Mouse (Mus musculus) embryo, embryonic 10 days (tissue): ENCODE data around the gene Alkbh3.

Experiments used
- DNase-seq: peaks from one replicate; pipeline ENCODE4 v3.0.0-alpha.2; 2015; ENCODE audit warnings: low spot score

The Alkbh3 gene

DNA sequence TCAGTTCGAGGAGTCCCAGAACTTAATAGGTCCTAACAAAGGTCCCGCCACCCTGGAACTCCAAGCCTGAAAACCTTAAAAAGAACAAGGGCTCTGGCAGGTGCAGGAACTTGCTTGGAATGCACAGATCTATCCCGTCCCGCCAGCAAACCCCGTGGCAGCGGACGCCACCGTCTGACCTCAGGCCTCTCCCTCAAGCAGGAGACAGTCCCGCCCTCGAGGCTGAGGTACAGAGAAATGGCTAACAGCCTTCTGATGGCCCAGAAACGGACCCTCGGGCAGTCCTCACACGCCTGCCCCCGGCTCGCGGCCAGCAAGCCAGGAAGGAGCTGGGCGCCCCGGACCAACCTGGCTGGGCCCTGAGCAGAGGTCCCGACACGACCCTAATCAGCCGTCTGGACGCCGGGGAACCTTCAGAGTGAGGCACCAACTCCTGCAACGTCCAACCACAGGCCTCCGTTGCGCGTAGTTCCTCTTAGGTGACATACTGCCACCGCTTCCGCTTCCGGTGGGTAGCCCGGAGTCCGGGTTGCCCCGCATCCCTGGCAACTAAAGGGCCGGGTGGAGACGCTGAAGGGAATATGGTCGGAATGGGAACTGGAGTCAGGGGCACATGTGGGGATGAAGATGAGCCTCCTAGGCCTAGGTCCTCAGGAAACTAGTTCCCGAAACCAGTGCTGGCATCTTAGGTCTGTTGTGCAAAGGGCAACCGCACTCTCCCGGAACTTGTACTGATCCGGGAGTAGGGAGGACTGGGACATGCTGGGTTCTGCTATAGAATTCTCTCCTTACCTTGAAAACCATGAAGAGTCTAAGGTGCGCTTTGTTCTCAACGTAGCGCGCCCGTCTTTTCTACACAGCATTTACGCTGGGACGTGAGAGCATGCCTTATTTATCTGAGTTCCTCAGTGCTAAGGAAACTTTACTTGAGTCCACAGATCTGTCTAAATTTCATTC lies at the start of gene Alkbh3:
Alkbh3 (minus strand) TSS at position 473 of the 957 bp plus-strand sequence.
- peak; percentile 97 for DNase-seq

DNA sequence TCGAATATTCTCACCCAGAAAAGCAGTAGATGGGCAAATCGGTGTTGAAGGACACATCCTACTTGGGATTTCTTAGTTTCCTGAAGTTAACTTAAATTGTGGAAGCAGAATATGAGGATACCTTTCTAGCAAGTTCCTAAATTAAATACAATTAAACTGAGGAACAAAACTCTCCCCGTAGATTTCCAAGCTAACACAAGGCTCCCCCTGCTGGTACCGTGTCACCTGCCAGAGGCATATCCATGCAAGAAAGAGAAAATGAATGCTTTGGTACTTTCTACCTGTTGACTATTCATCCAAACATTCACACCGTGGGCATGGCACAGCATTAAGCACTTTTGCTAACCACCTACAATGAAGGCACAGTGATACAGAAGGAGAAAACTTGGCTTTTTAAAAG lies 48.9 kb upstream of the Alkbh3 start:
- DNase-seq = no peak

DNA sequence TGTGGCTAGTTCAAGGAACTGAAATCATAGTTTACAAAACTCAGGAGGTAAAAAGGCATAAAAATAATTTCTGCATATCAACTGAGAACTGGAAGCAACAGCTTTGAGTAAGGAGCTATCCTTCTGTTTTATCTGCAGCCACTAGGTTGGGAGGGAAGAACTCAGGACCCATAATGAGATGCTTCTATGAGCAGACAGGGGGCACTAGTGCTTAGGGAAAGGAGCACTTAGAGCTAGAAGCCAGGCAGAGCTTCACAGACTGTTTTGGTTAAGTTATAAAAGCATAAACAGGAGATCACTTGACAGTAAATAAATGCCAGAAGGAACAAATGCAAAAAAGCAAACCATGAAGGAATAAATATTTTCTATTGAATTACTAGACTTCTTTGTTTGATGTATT lies 44.2 kb upstream of the Alkbh3 start:
- DNase-seq = peak; percentile 65

GRCm38 (mm10) chr2:94051952-94052351 lies 41.3 kb upstream of the Alkbh3 start:
- DNase-seq = no peak

GRCm38 (mm10) chr2:94050901-94051300 lies 40.3 kb upstream of the Alkbh3 start:
- no peak for DNase-seq

DNA sequence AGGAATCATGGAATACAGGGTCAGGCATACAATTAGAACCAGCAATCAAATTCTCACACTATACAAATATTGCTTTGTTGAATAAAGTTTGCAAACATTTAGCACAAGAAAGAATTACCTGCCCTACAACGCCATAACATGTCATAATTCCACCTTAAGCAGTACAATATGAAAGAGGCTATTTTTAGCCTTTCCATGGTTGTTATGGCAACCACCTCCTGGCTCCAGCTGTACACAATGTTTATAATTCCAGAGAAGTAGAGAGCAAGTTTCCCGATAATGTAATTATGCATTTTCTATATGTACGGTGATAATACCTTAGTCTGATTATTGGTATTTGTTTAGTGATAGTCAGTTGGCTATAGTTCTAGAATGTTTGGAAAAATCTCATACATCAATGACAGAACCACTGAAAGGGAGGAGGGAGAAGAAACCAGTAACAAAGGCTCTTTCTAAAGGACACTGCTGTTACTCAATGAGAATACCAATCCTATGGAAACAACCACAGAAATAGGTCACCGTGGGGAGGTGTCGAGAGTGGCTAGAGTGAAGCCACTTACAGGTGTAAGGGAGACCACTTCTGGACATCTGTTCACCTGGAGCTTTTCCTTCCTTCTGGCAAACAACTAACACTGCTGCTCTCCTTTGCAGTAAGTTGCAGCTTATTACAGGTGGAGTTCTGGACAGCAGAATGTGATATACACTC lies 39.0 kb upstream of the Alkbh3 start:
- DNase-seq = no peak

DNA sequence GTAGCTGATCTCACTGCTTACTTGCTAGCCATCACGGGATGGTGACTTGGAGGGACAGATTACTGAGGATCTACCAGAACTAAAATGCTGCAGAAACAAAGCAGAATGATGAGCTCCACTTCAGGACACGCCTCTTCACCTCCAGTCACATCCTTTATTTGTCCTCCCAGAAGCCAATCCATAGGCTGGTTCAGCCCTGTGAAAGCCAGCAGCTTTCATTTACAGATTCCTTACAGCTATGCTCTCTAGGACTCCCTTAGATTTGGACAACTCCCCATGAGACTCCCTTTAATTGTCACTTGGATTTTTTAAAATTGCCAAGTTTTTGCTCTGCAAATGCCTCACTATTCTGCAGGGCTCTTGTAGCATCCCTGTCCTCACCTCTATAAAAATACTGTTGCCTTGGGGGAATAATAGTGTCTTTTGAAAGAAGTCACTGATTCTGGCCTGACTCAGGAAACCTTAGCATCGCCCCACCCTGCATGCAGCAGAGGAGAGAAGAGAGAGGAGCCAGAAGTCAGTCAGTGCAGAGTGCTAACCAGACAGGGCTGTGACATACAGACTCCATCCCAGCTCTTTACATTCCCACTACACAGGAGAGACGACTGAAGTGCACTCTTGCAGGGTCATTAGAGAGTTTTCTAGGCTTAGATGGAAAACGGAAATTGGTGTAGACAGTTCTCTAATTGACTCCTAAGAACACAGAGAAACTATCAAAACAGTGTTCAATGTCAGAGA lies 38.3 kb upstream of the Alkbh3 start:
- no peak for DNase-seq

- no peak for DNase-seq
These were observed 37.7 kb upstream of the Alkbh3 start for GRCm38 (mm10) chr2:94048271-94048670.

GRCm38 (mm10) chr2:94045411-94046090 lies 34.9 kb upstream of the Alkbh3 start:
- no peak for DNase-seq

- DNase-seq = no peak
These were observed 33.6 kb upstream of the Alkbh3 start for GRCm38 (mm10) chr2:94044174-94044573.

GRCm38 (mm10) chr2:94043662-94044061 lies 33.1 kb upstream of the Alkbh3 start:
- peak; percentile 49 for DNase-seq

DNA sequence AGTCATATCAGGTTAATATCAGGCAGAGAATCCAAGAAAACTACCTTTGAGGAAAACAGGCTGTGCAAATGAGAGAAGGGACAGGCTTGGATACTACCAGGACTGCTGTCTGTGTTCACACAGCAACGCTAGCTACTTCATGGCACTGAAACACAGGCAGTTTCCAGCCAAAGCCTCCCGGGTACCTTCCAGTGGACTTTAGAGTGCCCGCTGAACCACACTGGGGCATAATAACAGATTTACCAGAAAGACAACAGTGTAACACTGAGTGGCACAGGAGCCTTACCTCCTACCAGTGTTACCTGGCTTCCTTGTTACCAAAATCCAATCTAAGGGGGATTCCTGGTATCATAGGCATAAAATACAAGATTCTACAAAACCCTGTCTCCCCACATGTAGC lies 31.9 kb upstream of the Alkbh3 start:
- no peak for DNase-seq

DNA sequence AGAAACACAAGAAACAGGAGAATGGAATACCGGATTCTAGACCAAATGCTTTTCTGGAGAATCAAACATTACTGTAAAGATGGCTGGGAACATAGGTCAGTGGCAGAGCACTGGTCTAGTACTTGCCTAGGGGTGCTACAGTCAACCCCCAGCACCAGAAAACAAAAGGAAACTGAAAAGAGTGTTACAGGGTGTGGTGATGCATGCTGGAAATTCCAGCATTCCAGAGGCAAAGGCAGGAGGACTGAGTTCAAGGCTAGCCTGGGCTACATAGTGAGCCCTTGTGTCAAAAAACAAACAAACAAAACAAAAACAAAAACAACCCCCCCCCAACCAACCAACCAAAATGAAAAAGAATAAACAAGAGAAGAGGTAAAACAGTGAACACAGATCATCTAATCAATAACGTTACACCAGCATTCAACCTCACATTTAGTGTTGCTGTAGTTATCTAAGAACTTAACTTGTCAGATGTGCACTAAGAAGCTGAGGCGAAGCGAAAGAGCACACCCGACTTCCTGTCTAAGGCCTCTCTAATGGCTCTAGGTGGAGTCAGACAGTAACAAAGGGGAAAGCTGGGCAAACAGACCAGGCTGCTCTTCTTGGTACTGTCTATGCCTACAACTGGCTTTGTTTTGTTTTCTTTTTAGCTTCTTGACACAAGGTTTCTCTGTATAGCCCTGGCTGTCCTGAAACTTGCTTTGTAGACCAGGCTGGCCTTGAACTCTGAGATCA lies 30.0 kb upstream of the Alkbh3 start:
- no peak for DNase-seq

GRCm38 (mm10) chr2:94035428-94036331 lies 25.1 kb upstream of the Alkbh3 start:
- peak; percentile 75 for DNase-seq

- no peak for DNase-seq
These were observed 20.0 kb upstream of the Alkbh3 start for GRCm38 (mm10) chr2:94030602-94031001.

DNA sequence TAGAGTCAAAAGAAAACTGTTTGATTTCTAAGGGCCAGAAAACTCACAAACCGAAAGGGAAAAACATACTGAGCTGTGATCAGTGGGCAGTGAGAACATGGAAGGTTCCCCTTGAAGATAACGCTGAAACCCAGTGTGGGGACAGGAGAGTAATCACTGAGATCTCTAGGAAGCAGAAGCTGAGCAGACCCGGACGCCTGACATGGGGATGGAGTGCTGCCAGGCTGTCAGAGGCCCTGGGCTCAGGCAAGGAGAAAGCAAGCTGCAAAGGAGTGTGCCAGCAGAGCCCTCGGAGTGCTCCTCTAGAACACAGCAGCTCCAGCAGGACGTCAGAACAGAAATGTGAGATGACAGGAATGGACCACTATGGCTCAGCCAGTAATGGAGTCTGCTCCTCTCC lies 14.0 kb upstream of the Alkbh3 start:
- no peak for DNase-seq

DNA sequence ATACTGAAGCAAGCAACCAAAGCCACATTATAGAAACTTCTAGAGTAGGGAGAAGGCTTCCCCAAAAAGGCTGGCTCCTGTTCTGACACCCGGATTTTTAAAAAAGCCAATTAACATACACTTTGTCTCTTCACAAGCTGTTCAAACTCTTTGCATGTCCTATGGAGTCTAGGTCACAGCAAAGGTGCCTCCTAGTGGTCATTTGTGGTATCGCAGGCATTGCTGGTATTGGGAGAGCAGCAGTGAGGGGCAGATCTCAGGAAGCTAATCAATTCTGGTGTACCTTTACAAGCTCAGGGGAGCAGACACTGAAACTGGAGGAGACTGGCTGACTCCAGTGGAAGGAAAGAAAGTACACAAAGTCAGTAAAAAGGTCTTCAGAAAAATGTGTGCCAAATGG lies 8.3 kb downstream of the Alkbh3 start:
- DNase-seq = peak; percentile 91

GRCm38 (mm10) chr2:94001918-94002317 lies 8.7 kb downstream of the Alkbh3 start:
- DNase-seq = no peak

DNA sequence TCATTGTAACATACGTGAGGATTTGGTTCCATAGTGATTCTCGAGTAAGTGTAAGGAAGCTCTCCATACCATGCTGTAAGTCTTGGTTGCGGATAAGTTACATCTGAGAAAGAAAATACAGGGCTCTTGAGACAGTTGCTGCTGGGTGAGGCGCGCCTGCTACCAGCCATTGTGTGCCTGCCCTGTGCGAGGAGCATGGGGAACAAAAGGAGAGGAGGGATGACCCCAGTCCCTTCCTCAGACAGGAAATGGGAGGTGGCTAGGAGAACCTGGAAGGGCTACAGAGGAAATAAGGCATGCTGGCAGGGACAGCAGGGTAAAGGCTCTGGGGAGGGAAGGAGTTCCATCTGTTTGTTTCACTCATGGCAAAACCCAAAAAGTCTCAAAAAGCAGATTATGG lies 9.2 kb downstream of the Alkbh3 start:
- no peak for DNase-seq

- no peak for DNase-seq
These were observed 14.4 kb downstream of the Alkbh3 start, which contains the start of gene Gm27027 for GRCm38 (mm10) chr2:93996254-93996653. Gene Gm27027, minus strand, starts transcription at chr2:93996354.
